Mouse (Mus musculus): ENCODE data around the gene Hcn4. TPM values are rescaled to one million over a fixed set of nuclear protein-coding genes. Genes with fewer than 3 reads are reported as not detected.

Gene Hcn4
- 4.1 and 4.9 TPM in 2 replicates for polyA plus RNA-seq (2012; rRNA removed)

DNA sequence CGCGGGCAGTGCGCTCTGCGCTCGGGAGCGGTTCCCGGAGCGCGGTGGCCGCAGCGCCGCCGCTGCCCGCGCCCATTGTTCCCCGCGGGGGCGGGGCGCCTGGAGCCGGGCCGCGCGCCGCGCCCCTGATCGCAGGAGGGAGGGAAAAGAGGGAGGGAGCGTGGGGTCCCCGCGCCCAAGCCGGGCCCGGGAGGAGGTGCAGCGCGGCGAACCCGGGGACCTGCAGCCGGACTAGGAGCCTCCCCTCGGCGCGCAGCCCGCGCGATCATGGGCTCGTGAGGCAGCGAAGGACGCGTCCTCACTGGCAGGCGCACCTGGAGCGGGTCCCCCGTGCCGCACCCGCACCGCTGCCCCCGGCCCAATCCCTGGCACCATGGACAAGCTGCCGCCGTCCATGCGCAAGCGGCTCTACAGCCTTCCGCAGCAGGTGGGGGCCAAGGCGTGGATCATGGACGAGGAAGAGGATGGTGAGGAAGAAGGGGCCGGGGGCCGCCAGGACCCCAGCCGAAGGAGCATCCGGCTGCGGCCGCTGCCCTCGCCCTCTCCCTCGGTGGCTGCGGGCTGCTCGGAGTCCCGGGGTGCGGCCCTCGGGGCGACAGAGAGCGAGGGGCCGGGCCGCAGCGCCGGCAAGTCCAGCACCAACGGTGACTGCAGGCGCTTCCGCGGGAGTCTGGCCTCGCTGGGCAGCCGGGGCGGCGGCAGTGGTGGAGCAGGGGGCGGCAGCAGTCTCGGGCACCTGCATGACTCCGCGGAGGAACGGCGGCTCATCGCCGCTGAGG, at the start of gene Hcn4:
Gene Hcn4, plus strand, starts transcription at position 274 of the 779 bp plus-strand sequence.
- DNase-seq, result no peak
- peaks cover 3% of the 10 kb centered on the region for H3K27me3 ChIP-seq (ENCODE audit: control insufficient read depth, insufficient read depth, low read length)
- WGBS, result 1% methylated on average over 78 of the region's 95 CpGs
- H3K4me3 ChIP-seq (replicated peaks; ENCODE audit: insufficient read depth, low read depth, low read length), result peak within 1 kb of the TSS; percentile 72
- no peak within 1 kb of the TSS for H3K27ac ChIP-seq (ENCODE audit: insufficient read depth, low read length)
- H3K4me1 ChIP-seq (ENCODE audit: control insufficient read depth, insufficient read depth, low read length), result no peaks in the 10 kb centered on the region; the same call in 1 of the 2 replicates
- TF ChIP-seq CTCF (IDR thresholded peaks at IDR 0.05; ENCODE audit: borderline replicate concordance, insufficient read depth, low read depth, low read length) (no peak), POLR2A (IDR thresholded peaks at IDR 0.05; ENCODE audit: borderline replicate concordance, insufficient read depth, low read length) (no peak)

DNA sequence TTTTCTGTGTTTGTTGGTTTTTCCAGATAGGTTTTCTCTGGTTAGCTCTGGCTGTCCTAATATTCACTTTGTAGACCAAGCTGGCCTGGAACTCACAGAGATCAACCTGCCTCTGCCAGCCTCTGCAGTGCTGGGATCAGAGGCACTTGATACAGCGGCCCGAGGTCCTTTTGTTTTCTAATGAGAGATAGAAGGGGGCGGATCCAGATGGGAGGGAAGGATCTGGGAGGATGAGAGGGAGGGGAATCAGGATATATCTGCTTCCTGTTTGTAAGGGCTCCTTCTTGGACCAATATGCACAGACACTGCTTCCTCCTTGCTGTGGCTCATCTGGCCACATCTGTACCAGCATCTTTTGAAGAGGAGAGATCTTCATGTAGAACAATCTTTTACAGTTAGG, 48.5 kb upstream of the Hcn4 start:
- H3K4me1 ChIP-seq (ENCODE audit: control insufficient read depth, insufficient read depth, low read length), result no peaks in the 10 kb centered on the region
- TF ChIP-seq CTCF (IDR thresholded peaks at IDR 0.05; ENCODE audit: borderline replicate concordance, insufficient read depth, low read depth, low read length) (no peak), POLR2A (IDR thresholded peaks at IDR 0.05; ENCODE audit: borderline replicate concordance, insufficient read depth, low read length) (no peak)
- H3K27ac ChIP-seq (ENCODE audit: insufficient read depth, low read length), result no peak overlapping the region
- H3K27me3 ChIP-seq (ENCODE audit: control insufficient read depth, insufficient read depth, low read length), result no peaks in the 10 kb centered on the region
- DNase-seq, result no peak
- no peak overlapping the region for H3K4me3 ChIP-seq (replicated peaks; ENCODE audit: insufficient read depth, low read depth, low read length)
- WGBS, result 63% methylated on average over 3 of the region's 3 CpGs

DNA sequence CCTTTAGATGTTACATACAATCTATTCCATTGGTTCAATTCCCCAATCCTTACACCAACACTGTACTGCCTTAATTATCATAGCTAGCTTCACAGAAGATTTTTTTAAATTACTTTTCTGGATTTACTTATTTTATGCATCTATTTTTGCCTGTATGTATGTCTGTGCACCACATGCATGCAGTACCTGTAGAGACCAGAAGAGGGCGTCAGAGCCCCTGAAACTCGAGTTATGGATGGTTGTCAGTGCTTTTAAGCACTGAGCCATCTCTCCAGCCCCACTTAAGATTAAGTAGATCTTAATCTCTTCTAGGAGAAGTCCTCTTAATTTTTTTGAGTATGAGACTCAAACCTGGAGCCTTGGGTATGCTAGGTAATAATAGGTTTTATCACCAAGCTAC, 47.8 kb upstream of the Hcn4 start:
- no peak overlapping the region for H3K27ac ChIP-seq (ENCODE audit: insufficient read depth, low read length)
- TF ChIP-seq CTCF (IDR thresholded peaks at IDR 0.05; ENCODE audit: borderline replicate concordance, insufficient read depth, low read depth, low read length) (no peak), POLR2A (IDR thresholded peaks at IDR 0.05; ENCODE audit: borderline replicate concordance, insufficient read depth, low read length) (no peak)
- DNase-seq, result no peak
- 9% methylated on average over 2 of the region's 2 CpGs for whole genome bisulfite sequencing
- no peaks in the 10 kb centered on the region for H3K27me3 ChIP-seq (ENCODE audit: control insufficient read depth, insufficient read depth, low read length)
- no peak overlapping the region for H3K4me3 ChIP-seq (replicated peaks; ENCODE audit: insufficient read depth, low read depth, low read length)
- H3K4me1 ChIP-seq (ENCODE audit: control insufficient read depth, insufficient read depth, low read length), result no peaks in the 10 kb centered on the region

DNA sequence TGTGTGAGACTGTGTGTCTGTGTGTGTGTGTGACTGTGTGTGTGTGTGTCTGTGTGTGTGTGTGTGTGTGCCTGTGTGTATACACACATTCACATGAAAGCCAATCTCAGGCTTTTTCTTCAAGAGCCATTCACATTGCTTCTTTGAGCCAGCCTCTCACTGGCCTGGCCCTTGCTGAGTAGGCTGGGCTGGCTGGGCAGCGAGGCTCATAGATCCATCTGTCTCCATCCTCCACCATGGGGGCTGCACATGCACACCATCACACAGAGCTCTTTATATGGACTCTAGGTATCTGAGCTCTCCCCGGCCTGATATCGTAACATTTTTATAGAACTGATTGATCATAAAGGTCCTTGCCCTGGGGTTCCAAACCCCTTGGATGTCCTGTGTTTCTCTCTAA, 33.7 kb upstream of the Hcn4 start:
- WGBS, result 67% methylated on average over 3 of the region's 3 CpGs
- TF ChIP-seq CTCF (IDR thresholded peaks at IDR 0.05; ENCODE audit: borderline replicate concordance, insufficient read depth, low read depth, low read length), result no peak
- TF ChIP-seq POLR2A (IDR thresholded peaks at IDR 0.05; ENCODE audit: borderline replicate concordance, insufficient read depth, low read length), result no peak

DNA sequence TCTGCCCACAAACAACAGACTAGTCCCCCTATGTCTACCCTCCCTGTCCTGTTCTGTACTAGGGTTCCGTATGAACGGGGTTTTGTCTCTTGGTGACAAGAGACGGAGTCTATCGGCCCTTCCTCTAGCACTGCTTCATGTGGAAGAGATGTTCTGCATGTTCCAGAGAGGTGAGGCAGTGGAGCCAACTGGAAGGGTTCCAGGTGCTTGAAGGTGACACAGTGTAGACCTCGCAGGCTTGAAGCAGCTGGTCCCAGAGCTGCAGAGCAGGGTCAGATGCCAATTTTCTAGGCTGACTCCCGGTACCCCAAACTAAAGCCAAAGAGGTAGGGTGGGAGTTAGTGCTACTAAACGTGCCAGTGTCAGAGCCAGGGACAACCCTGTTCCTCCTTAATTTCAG, 25.1 kb upstream of the Hcn4 start:
- TF ChIP-seq POLR2A (IDR thresholded peaks at IDR 0.05; ENCODE audit: borderline replicate concordance, insufficient read depth, low read length) (no peak), CTCF (IDR thresholded peaks at IDR 0.05; ENCODE audit: borderline replicate concordance, insufficient read depth, low read depth, low read length) (no peak)
- DNase-seq, result no peak
- Histone ChIP-seq H3K4me1 (ENCODE audit: control insufficient read depth, insufficient read depth, low read length) (no peaks in the 10 kb centered on the region), H3K27me3 (ENCODE audit: control insufficient read depth, insufficient read depth, low read length) (no peaks in the 10 kb centered on the region), H3K27ac (ENCODE audit: insufficient read depth, low read length) (no peak overlapping the region), H3K4me3 (replicated peaks; ENCODE audit: insufficient read depth, low read depth, low read length) (no peak overlapping the region)
- WGBS, result 27% methylated on average over 7 of the region's 7 CpGs

More for the DNA sequence above, 33.7 kb upstream of the Hcn4 start:
- no peak overlapping the region for H3K4me3 ChIP-seq (replicated peaks; ENCODE audit: insufficient read depth, low read depth, low read length)
- no peaks in the 10 kb centered on the region for H3K4me1 ChIP-seq (ENCODE audit: control insufficient read depth, insufficient read depth, low read length)
- H3K27me3 ChIP-seq (ENCODE audit: control insufficient read depth, insufficient read depth, low read length), result no peaks in the 10 kb centered on the region
- no peak for DNase-seq
- no peak overlapping the region for H3K27ac ChIP-seq (ENCODE audit: insufficient read depth, low read length)

DNA sequence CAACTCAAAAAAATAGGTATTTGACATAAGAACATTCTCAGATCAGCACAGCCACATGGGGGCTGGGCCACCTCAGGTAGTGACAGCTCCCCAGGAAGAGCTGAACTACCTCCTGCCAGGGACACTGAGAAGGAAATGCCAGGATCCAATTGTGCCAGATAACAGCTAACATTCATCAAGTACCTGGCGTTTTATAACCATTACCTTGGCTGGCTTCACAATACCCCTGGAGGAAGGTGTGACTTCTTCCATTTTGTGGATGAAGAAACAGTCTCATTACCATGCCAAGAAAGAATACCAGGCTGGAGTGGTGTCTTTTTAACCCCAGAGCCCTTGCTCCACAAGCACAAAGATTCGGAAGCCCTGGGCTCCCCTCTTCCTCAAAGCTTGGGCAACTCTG, 21.8 kb upstream of the Hcn4 start:
- WGBS, result 58% methylated on average over 2 of the region's 2 CpGs
- Histone ChIP-seq H3K27ac (ENCODE audit: insufficient read depth, low read length) (no peak overlapping the region), H3K4me1 (ENCODE audit: control insufficient read depth, insufficient read depth, low read length) (no peaks in the 10 kb centered on the region; the same call in 1 of the 2 replicates), H3K4me3 (replicated peaks; ENCODE audit: insufficient read depth, low read depth, low read length) (no peak overlapping the region), H3K27me3 (ENCODE audit: control insufficient read depth, insufficient read depth, low read length) (no peaks in the 10 kb centered on the region)
- no peak for TF ChIP-seq POLR2A (IDR thresholded peaks at IDR 0.05; ENCODE audit: borderline replicate concordance, insufficient read depth, low read length)
- no peak for TF ChIP-seq CTCF (IDR thresholded peaks at IDR 0.05; ENCODE audit: borderline replicate concordance, insufficient read depth, low read depth, low read length)
- no peak for DNase-seq

DNA sequence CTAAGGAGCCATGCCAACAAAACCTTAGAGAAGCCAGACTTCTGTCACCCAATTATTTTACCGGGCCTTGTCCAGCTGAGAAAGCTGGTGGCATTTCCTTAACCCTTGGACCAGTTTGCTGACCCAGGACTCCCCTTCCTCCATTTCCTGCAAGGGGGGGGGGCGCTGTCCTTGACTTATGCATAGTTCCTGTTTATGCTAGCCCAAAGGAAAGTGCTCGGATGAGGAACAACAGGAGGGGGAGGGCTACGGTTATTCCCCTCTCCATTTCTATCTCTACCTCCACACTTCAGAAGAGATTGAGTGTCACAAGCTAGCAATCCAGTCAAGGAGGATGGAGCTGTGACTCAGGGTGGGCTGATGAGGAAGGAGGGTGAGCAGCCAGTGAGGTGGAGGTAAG, 20.9 kb upstream of the Hcn4 start:
- H3K4me3 ChIP-seq (replicated peaks; ENCODE audit: insufficient read depth, low read depth, low read length), result no peak overlapping the region
- no peak overlapping the region for H3K27ac ChIP-seq (ENCODE audit: insufficient read depth, low read length)
- TF ChIP-seq CTCF (IDR thresholded peaks at IDR 0.05; ENCODE audit: borderline replicate concordance, insufficient read depth, low read depth, low read length), result no peak
- TF ChIP-seq POLR2A (IDR thresholded peaks at IDR 0.05; ENCODE audit: borderline replicate concordance, insufficient read depth, low read length), result no peak
- no peaks in the 10 kb centered on the region for H3K27me3 ChIP-seq (ENCODE audit: control insufficient read depth, insufficient read depth, low read length)
- DNase-seq, result no peak
- WGBS, result 66% methylated on average over 4 of the region's 4 CpGs
- H3K4me1 ChIP-seq (ENCODE audit: control insufficient read depth, insufficient read depth, low read length), result no peaks in the 10 kb centered on the region; the same call in 1 of the 2 replicates

DNA sequence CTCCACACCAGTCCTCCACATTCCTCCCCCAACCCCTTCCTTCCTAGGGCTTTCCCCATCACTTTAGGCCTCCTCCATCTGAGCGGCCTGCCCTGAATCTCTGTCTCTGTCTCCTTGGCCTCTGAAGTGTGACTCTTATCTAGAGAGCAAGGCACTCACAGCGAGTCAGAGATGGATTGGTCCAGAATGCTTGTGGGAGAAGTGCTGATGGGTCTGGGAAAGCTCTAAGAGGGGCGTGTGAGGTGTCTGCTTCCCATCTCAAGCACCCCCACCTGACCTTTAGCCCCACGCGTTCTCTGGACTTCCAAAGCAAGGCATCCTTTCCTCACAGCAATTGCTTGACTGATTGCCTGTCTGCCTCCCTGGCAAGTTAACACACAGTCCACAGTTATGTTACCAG, 20.4 kb upstream of the Hcn4 start:
- H3K4me3 ChIP-seq (replicated peaks; ENCODE audit: insufficient read depth, low read depth, low read length), result no peak overlapping the region
- WGBS, result 92% methylated on average over 5 of the region's 5 CpGs
- H3K27me3 ChIP-seq (ENCODE audit: control insufficient read depth, insufficient read depth, low read length), result no peaks in the 10 kb centered on the region
- H3K4me1 ChIP-seq (ENCODE audit: control insufficient read depth, insufficient read depth, low read length), result no peaks in the 10 kb centered on the region; the same call in 1 of the 2 replicates
- no peak for DNase-seq
- no peak for TF ChIP-seq CTCF (IDR thresholded peaks at IDR 0.05; ENCODE audit: borderline replicate concordance, insufficient read depth, low read depth, low read length)
- TF ChIP-seq POLR2A (IDR thresholded peaks at IDR 0.05; ENCODE audit: borderline replicate concordance, insufficient read depth, low read length), result no peak
- no peak overlapping the region for H3K27ac ChIP-seq (ENCODE audit: insufficient read depth, low read length)
